Mouse (Mus musculus) hindbrain, embryonic 14.5 days (tissue): ENCODE measurements around the gene Sdf2. TPM values are rescaled to one million over a fixed set of nuclear protein-coding genes. Genes with fewer than 3 reads are reported as not detected.

Experiments
- ATAC-seq: fragments of 200-750 bp; cut with Nextera tagmentation; 2 replicates; pipeline ENCODE4 v1.8.0; 2017; ENCODE audit warnings: moderate number of reproducible peaks, mild to moderate bottlenecking, moderate TSS enrichment, moderate library complexity; ENCODE audit not compliant: low FRiP score
- DNase-seq: peaks from one replicate; pipeline ENCODE4 v3.0.0-alpha.2; 2015; ENCODE audit warnings: low spot score
- H3K27ac ChIP-seq: fragments of 300-500 bp; sonication (generic); 2 replicates; pipeline ENCODE4 v1.5.1; 2014; ENCODE audit warnings: mild to moderate bottlenecking, moderate library complexity
- H3K27me3 ChIP-seq: fragments of 300-500 bp; sonication (generic); 2 replicates; pipeline ENCODE4 v1.6.1; 2014; ENCODE audit warnings: mild to moderate bottlenecking, low read length, mixed read lengths; ENCODE audit not compliant: control insufficient read depth, insufficient read depth
- H3K36me3 ChIP-seq: fragments of 300-500 bp; sonication (generic); replicated peaks from 2 replicates; pipeline ENCODE4 v1.6.1; 2014; ENCODE audit not compliant: control insufficient read depth, insufficient read depth
- H3K4me1 ChIP-seq: fragments of 300-500 bp; sonication (generic); replicated peaks from 2 replicates; pipeline ENCODE4 v1.6.1; 2014; ENCODE audit warnings: antibody characterized with exemption, low read length, mixed read lengths; ENCODE audit not compliant: control insufficient read depth, insufficient read depth
- H3K4me2 ChIP-seq: fragments of 300-500 bp; sonication (generic); replicated peaks from 2 replicates; pipeline ENCODE4 v1.6.1; 2014; ENCODE audit warnings: mild to moderate bottlenecking, moderate library complexity
- H3K4me3 ChIP-seq: fragments of 300-500 bp; sonication (generic); replicated peaks from 2 replicates; pipeline ENCODE4 v1.5.1; 2014; ENCODE audit warnings: mild to moderate bottlenecking, low read length
- H3K9ac ChIP-seq: fragments of 300-500 bp; sonication (generic); 2 replicates; pipeline ENCODE4 v1.6.1; 2014
- H3K9me3 ChIP-seq: fragments of 300-500 bp; sonication (generic); 2 replicates; pipeline ENCODE4 v1.6.1; 2016; ENCODE audit warnings: low read length; ENCODE audit not compliant: control insufficient read depth
- WGBS: fragments of 180-500 bp; shearing (Covaris S2); extraction: QIAGEN DNeasy Blood & Tissue Kit; methylation state at CpG from one replicate; pipeline ENCODE4 v1.1.7; 2014; 5-methylcytosine and 5-hydroxymethylcytosine counted together
- polyA plus RNA-seq: library from polyadenylated mRNA; unstranded; fragments of >200 nt; fragmentation: Nextera tagmentation; extraction: Ambion mirVana; gene quantifications from 2 replicates; pipeline ENCODE4 v1.2.1, GENCODE M21; 2014

Gene Sdf2
- polyA plus RNA-seq, 1 experiment from 2014 or later, result 103 TPM

GRCm38 (mm10) chr11:78289146-78289763 lies 43.7 kb downstream of the Sdf2 start:
- no peak overlapping the region for H3K4me3 ChIP-seq
- ATAC-seq (no peak), DNase-seq (no peak)
- 95% methylated on average over 7 of the region's 7 CpGs for WGBS
- H3K27me3 ChIP-seq, result no peaks in the 10 kb centered on the region
- no peak overlapping the region for H3K4me2 ChIP-seq
- peaks cover 98% of the 10 kb centered on the region for H3K36me3 ChIP-seq
- H3K9ac ChIP-seq, result no peak overlapping the region
- H3K9me3 ChIP-seq, result no peaks in the 10 kb centered on the region
- no peak overlapping the region for H3K27ac ChIP-seq
- no peaks in the 10 kb centered on the region for H3K4me1 ChIP-seq

- Histone ChIP-seq H3K9me3 (no peaks in the 10 kb centered on the region), H3K4me3 (no peak within 1 kb of the TSS), H3K4me2 (no peak within 1 kb of the TSS), H3K36me3 (peaks cover 90% of the 10 kb centered on the region), H3K4me1 (no peaks in the 10 kb centered on the region), H3K27ac (no peak within 1 kb of the TSS), H3K9ac (no peak within 1 kb of the TSS), H3K27me3 (no peaks in the 10 kb centered on the region)
- no peak for DNase-seq
- WGBS, result 95% methylated on average over 4 of the region's 4 CpGs
- ATAC-seq, result no peak
These were observed 45.1 kb downstream of the Sdf2 start, which contains the start of gene BC030499 for GRCm38 (mm10) chr11:78290654-78291053. Gene BC030499, plus strand, starts transcription at chr11:78290841.

DNA sequence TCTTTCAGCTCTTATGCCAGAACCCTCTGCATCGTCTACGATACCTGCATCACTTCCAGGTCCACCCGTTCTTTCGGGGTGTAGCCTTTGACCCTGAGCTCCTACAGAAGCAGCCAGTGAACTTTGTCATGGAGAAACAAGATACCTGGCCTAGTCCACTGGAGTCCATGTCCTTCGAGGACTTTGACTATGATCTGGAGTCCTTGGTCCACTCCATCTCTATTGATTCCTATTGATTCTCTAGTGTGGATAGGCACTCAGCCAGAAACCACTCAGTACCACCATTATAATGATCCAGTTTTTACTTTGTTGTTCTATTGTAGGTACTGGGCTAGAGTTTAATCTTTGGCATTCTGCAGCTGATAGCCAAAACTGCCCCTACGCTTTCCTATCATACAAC lies 49.0 kb downstream of the Sdf2 start:
- WGBS, result 96% methylated on average over 6 of the region's 6 CpGs
- no peaks in the 10 kb centered on the region for H3K9me3 ChIP-seq
- peaks cover 50% of the 10 kb centered on the region for H3K36me3 ChIP-seq
- DNase-seq, result no peak
- H3K4me1 ChIP-seq, result no peaks in the 10 kb centered on the region
- no peak overlapping the region for H3K4me2 ChIP-seq
- no peak overlapping the region for H3K27ac ChIP-seq
- no peak overlapping the region for H3K9ac ChIP-seq
- no peaks in the 10 kb centered on the region for H3K27me3 ChIP-seq
- ATAC-seq, result no peak
- no peak overlapping the region for H3K4me3 ChIP-seq

- H3K4me1 ChIP-seq, result peaks cover 5% of the 10 kb centered on the region
- no peak for DNase-seq
- H3K9me3 ChIP-seq, result no peaks in the 10 kb centered on the region
- peak; percentile 40; the same call in 1 of the 2 replicates for ATAC-seq
- H3K4me3 ChIP-seq, result peak overlapping the region; percentile 55
- 72% methylated on average over 7 of the region's 7 CpGs for WGBS
- peak overlapping the region; percentile 54 for H3K9ac ChIP-seq
- peak overlapping the region; percentile 99 for H3K4me2 ChIP-seq
- no peaks in the 10 kb centered on the region for H3K27me3 ChIP-seq
- H3K27ac ChIP-seq, result no peak overlapping the region
- no peaks in the 10 kb centered on the region for H3K36me3 ChIP-seq
These were observed 55.4 kb downstream of the Sdf2 start for GRCm38 (mm10) chr11:78300917-78301316.

- peaks cover 5% of the 10 kb centered on the region for H3K4me1 ChIP-seq
- no peak within 1 kb of the TSS for H3K27ac ChIP-seq
- WGBS, result under 1% methylated on average over 48 of the region's 49 CpGs
- peak; percentile 99 for ATAC-seq
- H3K9me3 ChIP-seq, result no peaks in the 10 kb centered on the region
- peak within 1 kb of the TSS; percentile 99 for H3K4me2 ChIP-seq
- H3K36me3 ChIP-seq, result no peaks in the 10 kb centered on the region
- peak; percentile 90 for DNase-seq
- peak within 1 kb of the TSS; percentile 54 for H3K9ac ChIP-seq
- H3K4me3 ChIP-seq, result peak within 1 kb of the TSS; percentile 55
- H3K27me3 ChIP-seq, result no peaks in the 10 kb centered on the region
These were observed 56.0 kb downstream of the Sdf2 start, which contains the start of gene Spag5 for GRCm38 (mm10) chr11:78301357-78302084. Gene Spag5, plus strand, starts transcription at chr11:78301529.

Other genes starting within 250 kb of the Sdf2 start
- gene Dhrs13, start 213.5 kb upstream of the Sdf2 start, polyA plus RNA-seq, result 58.8 and 59.8 TPM in 2 replicates
- gene Flot2, start 207.8 kb upstream of the Sdf2 start, polyA plus RNA-seq, result 92.4 and 98.4 TPM in 2 replicates
- gene Eral1, start 165.4 kb upstream of the Sdf2 start, polyA plus RNA-seq, result 30.3 and 32.6 TPM in 2 replicates
- 28.7 and 31.0 TPM in 2 replicates for gene Fam222b, start 151.1 kb upstream of the Sdf2 start, polyA plus RNA-seq
- gene Traf4, start 80.2 kb upstream of the Sdf2 start, polyA plus RNA-seq, result 57.2 and 63.5 TPM in 2 replicates
- gene Nek8, start 69.1 kb upstream of the Sdf2 start, polyA plus RNA-seq, result 4.6 and 6.0 TPM in 2 replicates
- 13.4 and 16.6 TPM in 2 replicates for gene Tlcd1, start 69.0 kb upstream of the Sdf2 start, polyA plus RNA-seq
- gene Rpl23a, start 62.2 kb upstream of the Sdf2 start, polyA plus RNA-seq, result 880 and 1,029 TPM in 2 replicates
- 46.4 and 53.2 TPM in 2 replicates for gene Rab34, start 57.3 kb upstream of the Sdf2 start, polyA plus RNA-seq
- gene Proca1, start 52.4 kb upstream of the Sdf2 start, polyA plus RNA-seq, result 1.4 and 2.9 TPM in 2 replicates
- gene Supt6, start 241 bp downstream of the Sdf2 start, polyA plus RNA-seq, result 24.4 and 25.3 TPM in 2 replicates
- 64.2 and 67.2 TPM in 2 replicates for gene 2610507B11Rik, start 16.0 kb downstream of the Sdf2 start, polyA plus RNA-seq
- 0.16 and 0.35 TPM in 2 replicates for gene BC030499, start 45.1 kb downstream of the Sdf2 start, polyA plus RNA-seq
- 5.6 and 9.2 TPM in 2 replicates for gene Spag5, start 55.8 kb downstream of the Sdf2 start, polyA plus RNA-seq
- 278 and 292 TPM in 2 replicates for gene Aldoc, start 77.2 kb downstream of the Sdf2 start, polyA plus RNA-seq
- gene Pigs, start 82.7 kb downstream of the Sdf2 start, polyA plus RNA-seq, result 76.4 and 76.5 TPM in 2 replicates
- gene Unc119, start 97.7 kb downstream of the Sdf2 start, polyA plus RNA-seq, result 82.6 and 95.8 TPM in 2 replicates
- gene Foxn1, start 140.8 kb downstream of the Sdf2 start, polyA plus RNA-seq, result not detected in 2 replicates
- not detected in 2 replicates for gene Slc13a2, start 176.5 kb downstream of the Sdf2 start, polyA plus RNA-seq
- 25.2 and 25.5 TPM in 2 replicates for gene Slc46a1, start 220.0 kb downstream of the Sdf2 start, polyA plus RNA-seq